Mouse (Mus musculus): Measurements from ENCODE around the gene Ttll9.

- no peak for TF ChIP-seq POLR2A (IDR thresholded peaks at IDR 0.05; ENCODE audit: insufficient read depth, low read depth, low read length)
- TF ChIP-seq CTCF (IDR thresholded peaks at IDR 0.05), result no peak
- no peak for TF ChIP-seq EP300 (IDR thresholded peaks at IDR 0.05; ENCODE audit: insufficient read depth, low read depth, low read length)
Observed at GRCm38 (mm10) chr2:153049997-153050358, 87.7 kb downstream of the Ttll9 start.
